Mouse (Mus musculus): ENCODE results near the gene Slc26a5.

DNA sequence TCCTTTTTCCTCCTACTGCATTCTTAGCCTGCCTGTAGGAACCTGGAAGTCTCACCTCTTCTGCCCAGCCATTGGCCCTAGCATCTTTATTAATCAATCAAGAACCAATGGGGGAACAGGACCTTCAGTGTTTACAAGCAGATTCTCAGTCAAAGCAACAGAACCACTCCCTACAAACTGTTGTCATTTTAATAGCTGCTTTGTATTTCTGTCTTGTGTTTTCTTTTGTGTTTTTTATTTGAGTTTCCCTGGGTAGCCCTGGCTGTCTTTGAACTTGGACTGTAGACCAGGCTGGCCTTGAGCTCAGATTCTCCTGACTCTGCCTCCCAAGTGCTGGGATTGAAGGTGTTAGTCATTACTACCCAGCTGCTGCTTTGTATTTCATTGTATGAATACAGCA, 73.2 kb downstream of the Slc26a5 start:
- no peak for TF ChIP-seq TCF12 (IDR thresholded peaks at IDR 0.05; ENCODE audit: insufficient read depth, poor library complexity, severe bottlenecking)
- no peak for TF ChIP-seq E2F4 (IDR thresholded peaks at IDR 0.05; ENCODE audit: insufficient read depth)
- no peak for TF ChIP-seq POLR2AphosphoS2 (IDR thresholded peaks at IDR 0.05; ENCODE audit: insufficient read length, low read depth)
- no peak for TF ChIP-seq CEBPB (IDR thresholded peaks at IDR 0.05; ENCODE audit: insufficient read depth, poor library complexity, severe bottlenecking)
- TF ChIP-seq MAX (IDR thresholded peaks at IDR 0.05; ENCODE audit: low read depth): no peak
- no peak for TF ChIP-seq POLR2A (IDR thresholded peaks at IDR 0.05; ENCODE audit: insufficient read length, low read depth)

All from myocyte (in vitro differentiated cells).